Mouse (Mus musculus): ENCODE data around the gene Atp6v0a1. TPM values are rescaled to one million over a fixed set of nuclear protein-coding genes. Genes with fewer than 3 reads are reported as not detected.

Atp6v0a1 gene
- 17.6 and 19.1 TPM in 2 replicates for polyA plus RNA-seq (2015; fragmentation: Nextera tagmentation; extraction: Ambion mirVana)

- DNase-seq (ENCODE audit: low spot score): peak; percentile 93
Observed at GRCm38 (mm10) chr11:101009046-101009887, at the start of gene Atp6v0a1. Gene Atp6v0a1 (plus strand): TSS chr11:101009452.

GRCm38 (mm10) chr11:100959464-100959810 is 49.8 kb upstream of the Atp6v0a1 start:
- DNase-seq (ENCODE audit: low spot score): peak; percentile 74

GRCm38 (mm10) chr11:100959826-100960225 is 49.4 kb upstream of the Atp6v0a1 start:
- no peak for DNase-seq (ENCODE audit: low spot score)

- peak; percentile 29 for DNase-seq (ENCODE audit: low spot score)
Observed at GRCm38 (mm10) chr11:100960540-100960939, 48.7 kb upstream of the Atp6v0a1 start.

GRCm38 (mm10) chr11:100962371-100962911 is 46.8 kb upstream of the Atp6v0a1 start:
- no peak for DNase-seq (ENCODE audit: low spot score)

GRCm38 (mm10) chr11:100963647-100964046 is 45.6 kb upstream of the Atp6v0a1 start:
- no peak for DNase-seq (ENCODE audit: low spot score)

GRCm38 (mm10) chr11:100964180-100964579 is 45.1 kb upstream of the Atp6v0a1 start:
- no peak for DNase-seq (ENCODE audit: low spot score)

GRCm38 (mm10) chr11:100964901-100965542 is 44.2 kb upstream of the Atp6v0a1 start:
- no peak for DNase-seq (ENCODE audit: low spot score)

GRCm38 (mm10) chr11:100965760-100966159 is 43.5 kb upstream of the Atp6v0a1 start:
- DNase-seq (ENCODE audit: low spot score): no peak

GRCm38 (mm10) chr11:100967376-100967775 is 41.9 kb upstream of the Atp6v0a1 start:
- no peak for DNase-seq (ENCODE audit: low spot score)

GRCm38 (mm10) chr11:100967881-100968420 is 41.3 kb upstream of the Atp6v0a1 start:
- no peak for DNase-seq (ENCODE audit: low spot score)

- DNase-seq (ENCODE audit: low spot score): no peak
Observed at GRCm38 (mm10) chr11:100968501-100968900, 40.8 kb upstream of the Atp6v0a1 start.

GRCm38 (mm10) chr11:100969189-100969743 is 40.0 kb upstream of the Atp6v0a1 start:
- no peak for DNase-seq (ENCODE audit: low spot score)

- peak; percentile 13 for DNase-seq (ENCODE audit: low spot score)
Observed at GRCm38 (mm10) chr11:100969744-100970556, 39.3 kb upstream of the Atp6v0a1 start.

- DNase-seq (ENCODE audit: low spot score): no peak
Observed at GRCm38 (mm10) chr11:100970557-100970937, 38.7 kb upstream of the Atp6v0a1 start, which contains the start of gene Cavin1. Gene Cavin1 (minus strand): TSS chr11:100970887.

- no peak for DNase-seq (ENCODE audit: low spot score)
Observed at GRCm38 (mm10) chr11:100971455-100971854, 37.8 kb upstream of the Atp6v0a1 start.

GRCm38 (mm10) chr11:100973245-100973644 is 36.0 kb upstream of the Atp6v0a1 start:
- no peak for DNase-seq (ENCODE audit: low spot score)

- DNase-seq (ENCODE audit: low spot score): no peak
Observed at GRCm38 (mm10) chr11:100974381-100974970, 34.8 kb upstream of the Atp6v0a1 start.

- DNase-seq (ENCODE audit: low spot score): no peak
Observed at GRCm38 (mm10) chr11:100975241-100975640, 34.0 kb upstream of the Atp6v0a1 start.

GRCm38 (mm10) chr11:100979887-100980286 is 29.4 kb upstream of the Atp6v0a1 start:
- DNase-seq (ENCODE audit: low spot score): no peak
